Mouse (Mus musculus) small intestine, adult 2 months (tissue): ENCODE measurements around the gene Apoe.

Experiments used
- CTCF ChIP-seq: fragments of 200-500 bp; IDR thresholded peaks from 2 replicates; pipeline ENCODE4 v1.5.1; 2012; ENCODE audit warnings: low read depth, mild to moderate bottlenecking, control low read depth, inconsistent platforms, low read length, moderate library complexity, mixed read lengths; ENCODE audit not compliant: insufficient replicate concordance, insufficient read length; ENCODE audit errors: extremely low read depth
- POLR2A ChIP-seq: fragments of 200-500 bp; IDR thresholded peaks from 2 replicates; pipeline ENCODE4 v1.6.1; 2012; ENCODE audit warnings: low read depth, mild to moderate bottlenecking, control low read depth, inconsistent platforms, low read length, moderate library complexity

GRCm38 (mm10) chr7:19710650-19711049, 11.7 kb upstream of the Apoe start:
- TF ChIP-seq POLR2A, result no peak
- TF ChIP-seq CTCF, result no peak
